Mouse (Mus musculus): ENCODE measurements around the gene Atf7ip. TPM values are rescaled to one million over a fixed set of nuclear protein-coding genes. Genes with fewer than 3 reads are reported as not detected.

The Atf7ip gene
- total RNA-seq, 2 experiments from 2014 or later = 103 to 116 TPM

DNA sequence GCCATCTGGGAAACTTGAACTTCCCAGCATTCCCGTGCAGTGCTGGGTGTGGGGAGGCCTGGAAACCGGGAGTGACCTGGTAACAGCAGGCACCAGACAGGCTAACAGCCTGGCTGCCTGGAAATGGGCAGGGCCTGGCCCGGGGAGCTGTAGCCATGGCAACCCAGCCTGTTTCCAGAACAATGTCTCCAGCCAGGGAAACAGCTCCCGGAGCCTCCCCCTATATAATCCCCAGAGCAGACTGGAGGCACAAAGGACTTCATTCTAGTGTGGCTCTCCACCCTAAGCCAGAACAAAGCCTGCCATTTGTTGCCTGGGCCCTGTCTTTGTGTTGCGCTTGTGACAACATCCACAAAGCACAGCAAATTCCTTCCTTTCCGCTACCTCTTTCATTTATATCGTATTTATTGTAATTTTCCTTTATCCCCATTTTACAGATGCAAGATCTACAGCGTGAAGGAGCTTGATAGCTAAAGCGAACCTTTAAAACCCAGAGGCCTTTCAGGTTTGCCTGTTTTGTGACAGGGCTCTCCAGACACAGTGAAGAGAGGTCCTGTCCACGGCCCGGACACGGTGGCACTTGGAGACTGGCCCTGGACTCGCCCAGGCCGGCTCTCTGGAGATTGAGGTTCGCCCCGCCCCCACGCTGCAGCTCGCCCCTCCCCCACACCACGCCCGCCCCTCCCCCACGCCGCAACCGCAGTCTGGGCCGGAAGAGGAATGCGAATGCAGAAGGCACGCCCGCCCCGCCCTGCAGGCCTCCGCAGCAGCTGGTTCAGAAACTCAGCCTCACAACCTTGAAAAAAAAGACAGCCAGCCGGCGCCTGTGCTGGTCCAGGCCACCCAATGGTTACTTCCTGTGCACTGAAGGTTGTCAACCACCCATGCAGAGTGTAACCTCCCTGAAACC, 35.4 kb upstream of the Atf7ip start:
- TF ChIP-seq CTCF (conservative IDR thresholded peaks at IDR 0.05) = no peak
- peak; percentile 79 to 88 for DNase-seq (ENCODE audit: low spot score in 2 of 2)
- H3K4me3 ChIP-seq = 0 out of 2 replicates have a peak overlapping the region, but pooled peaks have one; percentile 18
- H3K27ac ChIP-seq = peak overlapping the region; percentile 92

DNA sequence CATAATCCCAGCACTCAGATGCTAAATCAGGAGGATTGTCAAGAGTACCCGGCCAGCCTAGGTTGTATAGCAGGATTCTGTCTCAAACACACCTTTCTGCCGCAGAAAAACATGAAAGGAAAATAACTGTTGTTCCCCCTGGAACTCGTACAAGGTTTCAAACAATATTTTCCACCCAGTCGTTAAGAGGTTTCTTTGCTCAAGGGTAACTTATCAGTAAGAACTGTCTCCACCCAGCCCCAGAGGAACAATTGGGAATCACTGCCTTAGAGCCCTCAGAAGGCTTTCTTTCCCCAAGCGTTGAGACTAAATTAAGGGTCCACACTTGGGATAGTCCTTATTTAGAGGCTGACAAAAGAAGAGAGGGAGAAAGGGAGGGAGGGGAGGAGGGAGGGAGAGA, 34.4 kb upstream of the Atf7ip start:
- TF ChIP-seq CTCF (conservative IDR thresholded peaks at IDR 0.05) = peak; percentile 25
- peak overlapping the region; percentile 92 for H3K27ac ChIP-seq
- no peak for DNase-seq (ENCODE audit: low spot score in 2 of 2)
- no peak overlapping the region for H3K4me3 ChIP-seq

DNA sequence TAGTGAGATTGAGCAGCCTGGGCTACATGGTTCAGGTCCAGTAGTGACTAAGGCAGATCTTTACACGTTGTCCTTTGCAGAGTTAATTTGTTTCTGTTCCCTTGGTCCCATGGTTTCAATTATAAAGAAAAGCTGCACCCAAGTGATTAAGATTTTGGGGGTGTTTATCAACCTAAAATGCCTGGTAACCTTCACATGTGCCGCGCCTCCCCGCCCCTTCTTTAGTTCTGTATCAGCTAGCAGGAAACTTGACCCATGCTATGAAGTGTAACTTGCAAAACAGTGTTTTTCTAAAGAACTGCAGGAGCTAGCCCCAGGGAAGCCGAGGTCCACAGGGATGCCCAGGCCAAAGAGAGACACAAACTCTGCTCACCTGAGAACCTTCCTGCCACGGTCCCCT, 33.2 kb upstream of the Atf7ip start:
- DNase-seq (ENCODE audit: low spot score in 2 of 2) = no peak
- no peak for TF ChIP-seq CTCF (conservative IDR thresholded peaks at IDR 0.05)
- no peak overlapping the region for H3K27ac ChIP-seq
- H3K4me3 ChIP-seq = no peak overlapping the region

DNA sequence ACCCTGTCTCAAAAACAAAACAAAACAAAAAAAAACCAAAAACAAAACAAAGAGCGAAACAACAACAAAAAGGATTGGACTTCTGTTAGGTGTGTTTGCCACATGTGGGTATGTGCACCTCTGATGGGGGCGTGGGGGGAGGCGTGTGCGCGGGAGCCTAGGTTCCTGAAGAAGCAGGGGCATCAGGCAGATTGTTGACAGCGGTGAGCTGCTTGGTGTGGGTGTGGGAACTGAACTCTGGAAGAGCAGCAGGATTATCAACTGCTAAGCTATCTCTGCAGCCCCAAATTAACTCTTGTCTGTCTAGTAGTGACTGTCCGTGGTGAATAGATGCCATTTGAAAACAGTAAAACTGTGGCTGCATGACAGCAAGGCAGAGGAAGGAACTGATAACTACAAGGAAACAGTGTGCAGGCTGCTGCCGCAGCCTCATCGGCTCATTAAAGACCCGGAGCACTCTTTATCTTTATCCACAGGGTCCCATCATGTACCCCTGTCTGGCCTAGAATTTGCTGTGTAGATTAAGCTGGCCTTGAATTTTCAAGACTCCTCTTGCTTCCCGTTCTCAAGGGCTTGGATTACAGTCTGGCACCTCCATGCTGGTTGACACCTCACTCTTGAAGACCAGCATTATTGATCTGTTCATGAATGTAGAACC, 32.4 kb upstream of the Atf7ip start:
- H3K27ac ChIP-seq = no peak overlapping the region
- no peak for TF ChIP-seq CTCF (conservative IDR thresholded peaks at IDR 0.05)
- no peak overlapping the region for H3K4me3 ChIP-seq
- DNase-seq (ENCODE audit: low spot score in 2 of 2) = no peak

DNA sequence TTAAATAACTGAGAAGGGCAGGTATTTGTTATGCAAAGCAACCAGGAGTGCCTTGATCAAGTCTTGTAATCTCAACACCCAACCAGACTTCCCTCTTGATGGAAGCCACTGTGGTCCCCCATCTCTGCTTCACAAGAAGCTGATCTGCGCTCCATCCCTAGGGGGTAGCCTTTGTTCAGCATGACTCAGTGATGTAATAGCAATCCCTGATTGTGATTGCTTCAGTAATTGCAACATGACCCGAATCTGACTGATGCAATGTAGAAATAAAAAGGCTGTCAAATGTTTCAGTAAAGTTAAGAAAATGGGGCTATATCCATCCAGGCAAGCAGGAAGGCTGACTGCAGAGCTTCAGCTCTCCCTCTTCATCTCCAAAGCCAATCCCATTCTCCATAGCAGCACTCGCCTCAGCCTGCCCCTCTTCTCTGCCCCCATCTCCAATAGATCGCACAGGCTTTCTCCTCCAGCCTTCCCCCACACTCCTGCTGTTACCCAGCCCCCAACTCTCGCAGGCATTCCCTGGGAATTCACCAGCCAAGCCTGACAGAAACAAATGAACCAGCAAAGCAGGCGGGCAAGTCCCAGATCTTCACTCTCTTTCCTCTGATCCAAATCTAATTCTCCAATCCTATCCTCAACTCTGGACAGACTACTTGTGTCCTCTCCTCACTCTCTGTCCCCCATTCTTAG, 30.7 kb upstream of the Atf7ip start:
- 0 out of 2 replicates have a peak, but pooled peaks have one; percentile 4 for TF ChIP-seq CTCF (conservative IDR thresholded peaks at IDR 0.05)
- peak; percentile 69 to 71 for DNase-seq (ENCODE audit: low spot score in 2 of 2)
- Histone ChIP-seq H3K4me3 (no peak overlapping the region), H3K27ac (peak overlapping the region; percentile 74)

DNA sequence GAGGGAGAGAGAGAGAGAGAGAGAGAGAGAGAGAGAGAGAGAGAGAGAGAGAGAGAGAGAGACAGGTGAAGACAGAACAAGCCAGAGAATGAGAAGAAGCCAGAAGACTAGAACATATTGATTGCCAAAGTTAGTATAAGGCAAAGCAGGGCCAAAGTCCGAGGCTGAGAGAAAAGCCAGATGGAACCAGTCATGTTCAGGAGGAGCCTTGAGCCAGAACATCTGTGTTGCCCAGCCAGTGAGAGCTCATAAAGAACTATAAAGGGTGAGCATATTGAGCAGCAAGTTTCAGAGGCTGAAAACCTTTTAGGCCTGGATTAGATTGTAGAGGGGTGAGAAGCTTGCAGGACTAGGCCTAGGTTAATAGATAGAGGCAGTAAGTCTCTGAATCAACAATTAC, 28.1 kb upstream of the Atf7ip start:
- no peak for TF ChIP-seq CTCF (conservative IDR thresholded peaks at IDR 0.05)
- DNase-seq (ENCODE audit: low spot score in 2 of 2) = no peak
- no peak overlapping the region for H3K4me3 ChIP-seq
- H3K27ac ChIP-seq = no peak overlapping the region

DNA sequence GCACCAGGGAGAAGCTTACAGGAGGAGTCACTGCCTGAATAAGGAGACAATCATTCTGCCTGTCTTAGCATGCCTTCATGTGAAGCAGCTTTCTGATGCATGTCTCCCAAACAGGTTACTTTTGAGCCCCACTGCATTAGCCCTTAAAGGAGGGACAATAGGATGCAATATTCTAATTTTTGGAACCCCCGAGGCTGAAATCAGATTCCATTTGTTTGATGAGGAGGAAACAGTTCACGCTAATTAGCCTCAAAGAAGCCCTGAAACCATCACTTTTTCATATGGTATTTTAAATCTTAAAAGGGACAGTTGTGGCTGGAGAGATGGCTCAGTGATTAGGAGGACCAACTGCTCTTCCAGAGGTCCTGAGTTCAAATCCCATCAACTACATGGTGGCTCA, 22.4 kb upstream of the Atf7ip start:
- Histone ChIP-seq H3K27ac (no peak overlapping the region), H3K4me3 (no peak overlapping the region)
- TF ChIP-seq CTCF (conservative IDR thresholded peaks at IDR 0.05) = no peak
- no peak for DNase-seq (ENCODE audit: low spot score in 2 of 2)

DNA sequence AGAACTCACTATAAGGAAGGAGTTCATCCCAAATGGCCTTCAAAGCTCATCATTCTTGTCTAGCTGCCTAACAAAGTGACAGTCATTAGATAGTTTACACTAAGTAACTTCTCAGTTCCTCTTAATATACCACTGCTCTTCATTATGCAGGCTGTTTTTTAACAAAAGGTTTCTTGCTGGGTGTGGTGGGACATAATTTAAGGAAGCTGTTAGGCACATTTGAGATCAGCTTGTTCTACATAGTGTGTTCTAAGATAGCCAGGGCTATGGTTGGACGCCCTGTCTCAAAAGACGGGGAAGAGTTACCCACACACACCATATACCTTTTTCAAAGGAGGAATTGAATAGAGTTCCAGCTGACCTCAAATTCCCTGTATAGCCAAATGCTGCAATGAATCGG, 21.9 kb upstream of the Atf7ip start:
- no peak for DNase-seq (ENCODE audit: low spot score in 2 of 2)
- H3K27ac ChIP-seq = no peak overlapping the region
- no peak overlapping the region for H3K4me3 ChIP-seq
- no peak for TF ChIP-seq CTCF (conservative IDR thresholded peaks at IDR 0.05)

DNA sequence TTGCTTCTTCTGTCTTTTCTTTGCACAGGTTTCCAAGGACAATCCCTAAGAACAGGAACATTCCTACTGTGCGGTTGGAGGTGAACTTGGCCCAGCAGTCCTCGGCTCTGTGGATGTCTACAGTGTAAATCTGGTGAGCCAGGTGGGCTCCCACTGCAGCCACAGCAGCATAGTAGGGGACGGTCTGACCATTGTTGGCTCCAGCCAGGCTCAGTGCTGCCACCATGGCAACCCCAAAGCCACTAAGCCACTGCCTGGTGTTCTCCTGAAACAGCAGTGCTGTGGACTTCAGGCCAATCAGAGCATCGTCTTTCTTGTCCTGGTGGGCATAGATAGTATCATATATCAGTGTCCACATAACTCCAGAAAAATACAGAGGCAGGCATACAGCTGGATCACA, 19.8 kb upstream of the Atf7ip start:
- no peak for DNase-seq (ENCODE audit: low spot score in 2 of 2)
- Histone ChIP-seq H3K4me3 (no peak overlapping the region), H3K27ac (no peak overlapping the region)
- TF ChIP-seq CTCF (conservative IDR thresholded peaks at IDR 0.05) = no peak

DNA sequence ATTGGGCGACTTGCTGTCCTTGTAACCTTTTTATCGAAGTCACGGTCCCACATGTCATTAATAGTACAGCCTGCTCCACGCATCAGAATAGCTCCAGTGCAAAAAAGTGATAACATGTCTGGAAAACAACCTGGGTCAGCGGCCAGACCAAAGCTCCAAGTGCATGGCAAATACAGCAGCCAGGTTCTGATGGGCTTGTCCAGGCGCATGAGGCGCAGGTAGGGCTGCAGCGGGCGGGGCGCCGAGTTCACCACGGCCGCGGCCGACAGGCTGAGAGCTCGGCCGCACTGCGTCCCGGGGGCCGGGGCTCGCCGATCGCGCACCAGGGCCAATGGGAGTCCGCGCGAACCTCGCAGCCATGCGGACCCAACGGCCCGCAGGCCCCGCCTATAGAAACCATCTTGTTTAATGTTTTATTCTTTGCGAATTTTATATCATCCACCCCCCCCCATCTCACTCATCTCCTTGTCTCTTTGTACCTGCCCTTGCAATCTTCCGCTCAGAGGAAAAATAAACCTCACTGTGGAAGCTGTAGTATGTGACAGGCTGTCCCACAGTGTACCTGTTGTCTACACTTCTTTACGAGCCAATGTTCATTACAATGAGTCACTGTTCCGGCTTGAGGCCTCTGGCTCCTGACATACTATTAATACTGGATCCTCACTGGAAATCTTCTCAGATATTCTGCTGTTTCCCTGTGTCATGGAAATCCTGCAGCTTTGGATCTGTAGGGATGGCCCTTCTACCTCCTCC, 19.0 kb upstream of the Atf7ip start:
- no peak for DNase-seq (ENCODE audit: low spot score in 2 of 2)
- Histone ChIP-seq H3K4me3 (no peak overlapping the region), H3K27ac (no peak overlapping the region)
- no peak for TF ChIP-seq CTCF (conservative IDR thresholded peaks at IDR 0.05)

DNA sequence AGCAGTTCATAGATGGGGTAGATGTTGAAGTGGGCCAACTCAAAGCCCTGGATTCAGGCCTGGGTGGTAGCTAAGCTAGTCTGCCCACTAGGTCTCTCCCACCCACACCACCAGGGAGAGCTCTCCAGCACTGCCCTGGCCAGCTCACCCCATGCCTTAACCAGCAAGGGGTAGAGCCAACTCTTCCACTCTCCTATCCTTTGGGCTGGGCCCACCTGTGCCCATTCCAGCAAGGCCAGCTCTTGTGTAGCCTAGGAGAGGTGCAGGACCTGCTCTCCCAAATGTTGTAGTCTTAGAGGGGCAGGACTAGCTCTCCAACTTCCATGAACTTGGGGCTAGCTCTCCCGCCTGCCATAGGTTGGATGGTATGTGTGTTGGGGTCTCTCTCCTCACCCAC, 18.4 kb upstream of the Atf7ip start:
- no peak overlapping the region for H3K4me3 ChIP-seq
- no peak overlapping the region for H3K27ac ChIP-seq
- DNase-seq (ENCODE audit: low spot score in 2 of 2) = no peak
- no peak for TF ChIP-seq CTCF (conservative IDR thresholded peaks at IDR 0.05)

DNA sequence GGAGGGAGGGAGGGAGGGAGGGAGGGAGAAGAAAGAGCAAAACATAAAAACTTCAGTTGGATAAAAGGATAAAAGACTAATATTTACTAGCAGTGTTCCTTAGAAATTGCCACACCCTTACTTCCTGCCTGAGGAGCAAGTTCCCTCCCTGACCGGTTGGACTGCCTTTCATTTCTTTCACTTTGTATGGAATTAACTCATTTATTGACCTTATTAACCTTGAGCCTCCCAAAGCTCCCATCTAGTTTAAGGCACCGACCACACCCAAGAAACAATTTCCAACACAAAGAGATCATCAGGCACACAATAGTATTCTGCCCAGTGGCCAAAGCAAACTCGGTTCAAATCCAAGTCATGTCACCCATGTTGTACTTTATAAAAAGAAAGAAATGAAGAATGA, 16.1 kb upstream of the Atf7ip start:
- Histone ChIP-seq H3K4me3 (no peak overlapping the region), H3K27ac (no peak overlapping the region)
- TF ChIP-seq CTCF (conservative IDR thresholded peaks at IDR 0.05) = no peak
- no peak for DNase-seq (ENCODE audit: low spot score in 2 of 2)
